Mouse (Mus musculus) granulocyte monocyte progenitor cell, adult 5-6 weeks (primary cell): ENCODE data around the gene Gm17409. TPM values are rescaled to one million over a fixed set of nuclear protein-coding genes. Genes with fewer than 3 reads are reported as not detected.

Source experiments
- ATAC-seq: replicated peaks from 2 replicates; pipeline ENCODE4 v1.8.0; 2016; ENCODE audit warnings: mild to moderate bottlenecking, moderate TSS enrichment, inconsistent platforms; ENCODE audit not compliant: poor library complexity, severe bottlenecking
- total RNA-seq, 2 experiments: library from RNA; stranded (forward) in 1 of 2; stranded (reverse) in 1 of 2; fragments of 200-712, 200-1000 nt in 1 of 2; fragments of >200 nt in 1 of 2; fragmentation: Nextera tagmentation in 1 of 2; gene quantifications; 2 replicates each; pipeline ENCODE4 v1.2.3; 2014 to 2017

Gene Gm17409
- total RNA-seq, 2 experiments from 2014 or later = not detected

- ATAC-seq = no peak
Observed at GRCm38 (mm10) chr2:58481450-58482100, 11.7 kb downstream of the Gm17409 start.

DNA sequence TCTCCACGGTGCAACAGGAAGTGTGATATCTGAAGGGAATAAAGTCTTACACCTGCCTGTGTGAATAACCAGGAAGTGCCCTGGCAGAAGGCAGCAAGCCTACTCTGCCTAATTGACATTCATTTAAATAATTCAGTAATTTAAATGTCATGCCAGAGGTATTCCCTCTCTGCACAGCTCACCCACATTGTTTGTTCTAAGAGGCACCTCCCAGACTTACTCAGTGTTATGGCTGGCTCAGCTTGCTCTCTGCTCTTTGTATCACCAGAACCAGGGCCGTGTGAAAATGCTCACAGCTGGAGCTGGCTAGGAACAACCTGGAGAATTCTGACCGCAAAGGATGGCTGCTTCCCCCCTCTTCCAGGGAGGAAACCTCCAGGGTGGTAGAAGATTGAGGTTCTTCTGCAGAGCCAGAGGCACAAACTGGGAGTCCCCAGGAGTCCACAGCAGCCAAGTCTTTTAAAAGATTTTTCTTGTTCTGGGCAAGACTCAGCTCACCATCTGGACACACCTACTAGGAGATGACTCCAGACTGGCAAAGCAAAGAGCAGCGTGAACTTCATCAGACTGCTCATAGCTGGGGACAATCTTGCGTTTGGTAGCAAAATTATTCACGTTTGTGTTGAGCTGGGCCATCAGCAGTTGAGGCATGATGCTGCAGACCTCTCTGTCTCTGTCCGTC, 14.5 kb downstream of the Gm17409 start:
- ATAC-seq = no peak

GRCm38 (mm10) chr2:58485152-58485551, 15.2 kb downstream of the Gm17409 start:
- ATAC-seq = peak; percentile 14

- no peak for ATAC-seq
Observed at GRCm38 (mm10) chr2:58485683-58486082, 15.8 kb downstream of the Gm17409 start.

- no peak for ATAC-seq
Observed at GRCm38 (mm10) chr2:58486441-58487278, 16.7 kb downstream of the Gm17409 start.

- no peak for ATAC-seq
Observed at GRCm38 (mm10) chr2:58487279-58487560, 17.3 kb downstream of the Gm17409 start.

GRCm38 (mm10) chr2:58488404-58488803, 18.5 kb downstream of the Gm17409 start:
- no peak for ATAC-seq

- no peak for ATAC-seq
Observed at GRCm38 (mm10) chr2:58489275-58489674, 19.4 kb downstream of the Gm17409 start.

DNA sequence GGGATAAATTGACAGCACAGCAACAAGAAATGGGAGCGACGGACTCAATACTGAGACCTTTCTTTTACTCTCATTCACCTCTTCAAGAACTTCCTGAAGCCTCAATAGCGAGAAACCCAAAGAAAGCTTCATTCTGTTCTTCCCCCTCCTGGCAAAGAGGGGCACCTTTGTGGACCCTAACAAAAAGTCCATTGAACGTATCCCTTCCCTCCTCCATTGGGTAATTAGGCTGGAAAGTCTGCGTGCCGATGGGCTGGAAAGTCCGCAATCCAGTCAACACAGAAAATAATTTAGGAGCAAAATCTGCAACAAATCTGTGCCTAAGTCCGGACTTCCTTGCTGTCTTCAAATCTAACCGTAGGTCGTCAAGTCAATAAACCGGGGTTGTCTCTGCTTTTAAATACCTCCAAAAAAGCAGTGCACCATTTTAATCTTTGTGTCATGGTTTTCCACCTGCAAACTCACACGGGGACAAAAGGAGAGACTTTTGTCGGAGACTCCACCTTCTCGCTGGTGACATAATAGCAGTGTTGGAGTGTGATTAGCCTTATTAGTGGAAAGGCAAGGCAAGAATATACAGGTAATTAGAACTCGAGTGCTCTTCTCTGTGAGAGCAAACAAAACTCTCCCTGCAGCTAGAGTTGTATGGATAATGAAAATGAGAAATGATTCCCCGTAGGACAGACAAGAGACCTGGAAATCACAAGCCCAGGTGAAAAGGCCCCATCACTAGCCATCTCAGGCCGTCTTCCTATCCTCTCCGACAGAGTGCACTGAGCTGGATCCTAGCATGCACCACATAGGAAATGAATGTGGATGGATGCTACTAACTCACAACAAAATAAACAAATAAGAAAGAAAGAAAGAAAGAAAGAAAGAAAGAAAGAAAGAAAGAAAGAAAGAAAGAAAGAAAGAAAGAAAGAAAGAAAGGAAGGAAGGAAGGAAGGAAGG, 24.0 kb downstream of the Gm17409 start:
- no peak for ATAC-seq

GRCm38 (mm10) chr2:58495271-58495670, 25.4 kb downstream of the Gm17409 start:
- ATAC-seq = no peak

- ATAC-seq = peak; percentile 91
Observed at GRCm38 (mm10) chr2:58496647-58497410, 26.9 kb downstream of the Gm17409 start.

- no peak for ATAC-seq
Observed at GRCm38 (mm10) chr2:58505306-58506090, 35.6 kb downstream of the Gm17409 start.

- no peak for ATAC-seq
Observed at GRCm38 (mm10) chr2:58510192-58510591, 40.3 kb downstream of the Gm17409 start.

- no peak for ATAC-seq
Observed at GRCm38 (mm10) chr2:58513212-58513611, 43.3 kb downstream of the Gm17409 start.

- ATAC-seq = no peak
Observed at GRCm38 (mm10) chr2:58514489-58514888, 44.6 kb downstream of the Gm17409 start.

GRCm38 (mm10) chr2:58516000-58516399, 46.1 kb downstream of the Gm17409 start:
- no peak for ATAC-seq

GRCm38 (mm10) chr2:58516920-58517319, 47.0 kb downstream of the Gm17409 start:
- no peak for ATAC-seq

- ATAC-seq = no peak
Observed at GRCm38 (mm10) chr2:58518517-58518916, 48.6 kb downstream of the Gm17409 start.
